Mouse (Mus musculus): ENCODE data around the gene Gnaz. TPM values are rescaled to one million over a fixed set of nuclear protein-coding genes. Genes with fewer than 3 reads are reported as not detected.
A peak's percentile ranks its signal among the peaks of the same experiment; 100 is the strongest.
"Not testable (repeated sequence)": the region's sequence is repeated elsewhere in the genome, so short reads cannot be mapped to it uniquely, and the experiment has no call there.

Gene Gnaz
- total RNA-seq, 2 experiments from 2014 or later: 164 TPM

GRCm38 (mm10) chr10:75010704-75011103 is 43.7 kb downstream of the Gnaz start:
- peak in 1 of 2 experiments; percentile 31 for DNase-seq (ENCODE audit: extremely low spot score in 1 of 2, low spot score in 2 of 2)
- intact Hi-C loops (cut with DNase I): no loop called here

- no peak for DNase-seq (ENCODE audit: extremely low spot score in 1 of 2, low spot score in 2 of 2)
- intact Hi-C loops (cut with DNase I): loop anchor here (5.0 kb wide), 1 partner anchor 48 kb away; the partner anchor contains the start of gene Gnaz
Measured at GRCm38 (mm10) chr10:75015465-75015864, 48.5 kb downstream of the Gnaz start.

GRCm38 (mm10) chr10:75016481-75016880 is 49.5 kb downstream of the Gnaz start:
- no peak for DNase-seq (ENCODE audit: extremely low spot score in 1 of 2, low spot score in 2 of 2)
- intact Hi-C loops (cut with DNase I): loop anchor here (5.0 kb wide), 1 partner anchor 49 kb away; the partner anchor contains the start of gene Gnaz

- intact Hi-C loops (cut with DNase I): loop anchor here (2.0 kb wide), 1 partner anchor 81 kb away; no protein-coding TSS in a partner anchor
- DNase-seq (ENCODE audit: extremely low spot score in 1 of 2, low spot score in 2 of 2): no peak
Measured at GRCm38 (mm10) chr10:75020271-75020670, 53.3 kb downstream of the Gnaz start.

- DNase-seq (ENCODE audit: extremely low spot score in 1 of 2, low spot score in 2 of 2): peak; percentile 61 to 74
- intact Hi-C loops (cut with DNase I): loop anchor here (2.0 kb wide), 1 partner anchor 82 kb away; no protein-coding TSS in a partner anchor
Measured at GRCm38 (mm10) chr10:75021138-75021537, 54.2 kb downstream of the Gnaz start.

GRCm38 (mm10) chr10:75026491-75026890 is 59.5 kb downstream of the Gnaz start:
- DNase-seq (ENCODE audit: extremely low spot score in 1 of 2, low spot score in 2 of 2): no peak
- intact Hi-C loops (cut with DNase I): no loop called here

GRCm38 (mm10) chr10:75028743-75029142 is 61.8 kb downstream of the Gnaz start:
- intact Hi-C loops (cut with DNase I): no loop called here

GRCm38 (mm10) chr10:75029677-75030076 is 62.7 kb downstream of the Gnaz start:
- DNase-seq (ENCODE audit: extremely low spot score in 1 of 2, low spot score in 2 of 2): no peak
- intact Hi-C loops (cut with DNase I): no loop called here

More at GRCm38 (mm10) chr10:75028743-75029142, 61.8 kb downstream of the Gnaz start:
- no peak for DNase-seq (ENCODE audit: extremely low spot score in 1 of 2, low spot score in 2 of 2)

GRCm38 (mm10) chr10:75030234-75030633 is 63.3 kb downstream of the Gnaz start:
- DNase-seq (ENCODE audit: extremely low spot score in 1 of 2, low spot score in 2 of 2): no peak
- intact Hi-C loops (cut with DNase I): no loop called here

- DNase-seq (ENCODE audit: extremely low spot score in 1 of 2, low spot score in 2 of 2): no peak
Measured at GRCm38 (mm10) chr10:75031345-75032114, 64.6 kb downstream of the Gnaz start.

GRCm38 (mm10) chr10:75032395-75032794 is 65.4 kb downstream of the Gnaz start, which contains the start of gene Rsph14:
Rsph14 (minus strand) TSS chr10:75032586.
- intact Hi-C loops (cut with DNase I): no loop called here

More at GRCm38 (mm10) chr10:75031345-75032114, 64.6 kb downstream of the Gnaz start:
- intact Hi-C loops (cut with DNase I): no loop called here

GRCm38 (mm10) chr10:75036883-75037379 is 70.0 kb downstream of the Gnaz start, which contains the start of gene Rab36:
Rab36 (plus strand) TSS chr10:75037058.
- peak; percentile 95 to 99 for DNase-seq (ENCODE audit: extremely low spot score in 1 of 2, low spot score in 2 of 2)
- intact Hi-C loops (cut with DNase I): no loop called here

More at GRCm38 (mm10) chr10:75032395-75032794, 65.4 kb downstream of the Gnaz start, which contains the start of gene Rsph14:
- peak; percentile 87 to 91 for DNase-seq (ENCODE audit: extremely low spot score in 1 of 2, low spot score in 2 of 2)

GRCm38 (mm10) chr10:75042060-75042459 is 75.1 kb downstream of the Gnaz start:
- intact Hi-C loops (cut with DNase I); DNase-seq (ENCODE audit: extremely low spot score in 1 of 2, low spot score in 2 of 2): not testable (repeated sequence)

GRCm38 (mm10) chr10:75044459-75044858 is 77.5 kb downstream of the Gnaz start:
- intact Hi-C loops (cut with DNase I): no loop called here
- no peak for DNase-seq (ENCODE audit: extremely low spot score in 1 of 2, low spot score in 2 of 2)

- intact Hi-C loops (cut with DNase I): no loop called here
- no peak for DNase-seq (ENCODE audit: extremely low spot score in 1 of 2, low spot score in 2 of 2)
Measured at GRCm38 (mm10) chr10:75045831-75046230, 78.9 kb downstream of the Gnaz start.

- no peak for DNase-seq (ENCODE audit: extremely low spot score in 1 of 2, low spot score in 2 of 2)
- intact Hi-C loops (cut with DNase I): no loop called here
Measured at GRCm38 (mm10) chr10:75048711-75049110, 81.7 kb downstream of the Gnaz start.

GRCm38 (mm10) chr10:75051364-75052074 is 84.5 kb downstream of the Gnaz start:
- intact Hi-C loops (cut with DNase I): no loop called here
- no peak for DNase-seq (ENCODE audit: extremely low spot score in 1 of 2, low spot score in 2 of 2)

- intact Hi-C loops (cut with DNase I): no loop called here
- DNase-seq (ENCODE audit: extremely low spot score in 1 of 2, low spot score in 2 of 2): no peak
Measured at GRCm38 (mm10) chr10:75052902-75053301, 85.9 kb downstream of the Gnaz start.

- intact Hi-C loops (cut with DNase I): no loop called here
- no peak for DNase-seq (ENCODE audit: extremely low spot score in 1 of 2, low spot score in 2 of 2)
Measured at GRCm38 (mm10) chr10:75053655-75054054, 86.7 kb downstream of the Gnaz start.

Data from left cerebral cortex, postnatal 10 days (tissue).